Mouse (Mus musculus): Measurements from ENCODE around the gene Rsrp1. TPM values are rescaled to one million over a fixed set of nuclear protein-coding genes. Genes with fewer than 3 reads are reported as not detected.

The Rsrp1 gene
- polyA plus RNA-seq, 1 experiment from 2014 or later, result 327 TPM

DNA sequence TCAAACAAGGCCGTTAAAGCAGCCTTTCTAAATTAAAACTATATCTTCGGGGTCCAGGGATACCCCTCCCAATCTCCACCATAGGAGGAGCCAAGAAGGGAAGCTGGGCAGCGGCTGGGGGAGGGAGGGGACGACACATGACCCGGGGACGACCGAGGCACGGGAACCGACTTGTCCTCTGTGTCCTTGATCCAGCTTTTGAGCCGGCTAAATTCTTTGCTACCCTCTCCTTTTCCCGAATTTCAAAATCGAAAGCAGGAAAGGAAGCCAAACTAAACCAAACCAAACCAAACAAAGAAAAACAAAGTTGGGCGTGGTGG lies 507 bp upstream of the Rsrp1 start:
- Histone ChIP-seq H3K9me3 (no peaks in the 10 kb centered on the region), H3K27me3 (replicated peaks) (no peaks in the 10 kb centered on the region), H3K9ac (peak overlapping the region; percentile 84), H3K27ac (replicated peaks) (peak overlapping the region; percentile 97), H3K4me2 (peak overlapping the region; percentile 90), H3K4me1 (peaks cover 38% of the 10 kb centered on the region), H3K36me3 (peaks cover 37% of the 10 kb centered on the region), H3K4me3 (peak overlapping the region; percentile 100)
- WGBS, result 2% methylated on average over 13 of the region's 13 CpGs
- no peak; the same call in 1 of the 2 replicates for ATAC-seq (ENCODE audit: extremely low read depth, insufficient number of reproducible peaks, low FRiP score, low TSS enrichment)

DNA sequence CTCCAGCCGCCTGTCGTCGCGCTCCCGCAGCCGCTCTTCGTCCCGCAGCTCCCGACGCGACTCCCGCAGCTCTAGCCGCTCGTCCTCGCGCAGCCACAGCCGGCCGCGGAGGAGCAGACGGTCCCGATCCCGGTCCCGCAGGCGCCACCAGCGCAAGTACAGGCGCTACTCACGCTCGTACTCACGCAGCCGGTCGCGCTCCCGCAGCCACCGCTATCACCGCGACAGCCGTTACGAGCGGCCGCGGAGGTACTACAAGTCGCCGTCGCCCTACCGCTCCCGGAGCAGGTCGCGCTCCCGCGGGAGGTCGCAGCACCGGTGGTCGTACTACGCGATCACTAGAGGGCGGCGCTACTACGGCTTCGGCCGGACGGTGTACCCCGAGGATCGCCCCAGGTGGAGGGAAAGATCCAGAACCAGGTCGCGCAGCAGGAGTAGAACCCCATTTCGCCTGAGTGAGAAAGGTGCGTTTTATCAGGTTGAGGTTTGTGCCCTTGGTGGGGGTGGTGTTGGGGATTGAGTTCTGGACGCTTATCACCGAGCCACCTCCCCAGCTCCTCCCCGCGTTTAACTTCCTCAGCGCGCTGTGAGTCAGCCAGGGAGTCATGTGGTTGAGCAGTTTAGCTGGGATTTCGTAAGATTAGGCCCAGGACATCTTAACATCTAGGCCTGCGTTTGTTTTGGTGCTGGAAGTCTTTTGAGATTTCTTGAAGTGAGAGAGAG lies 788 bp downstream of the Rsrp1 start:
- under 1% methylated on average over 75 of the region's 75 CpGs for WGBS
- H3K9me3 ChIP-seq, result no peaks in the 10 kb centered on the region
- H3K4me1 ChIP-seq, result peaks cover 29% of the 10 kb centered on the region
- no peaks in the 10 kb centered on the region for H3K27me3 ChIP-seq (replicated peaks)
- peak overlapping the region; percentile 99 for H3K9ac ChIP-seq
- H3K4me2 ChIP-seq, result peak overlapping the region; percentile 90
- peaks cover 45% of the 10 kb centered on the region for H3K36me3 ChIP-seq
- ATAC-seq (ENCODE audit: extremely low read depth, insufficient number of reproducible peaks, low FRiP score, low TSS enrichment), result peak; percentile 39
- H3K27ac ChIP-seq (replicated peaks), result peak overlapping the region; percentile 97
- H3K4me3 ChIP-seq, result peak overlapping the region; percentile 100

DNA sequence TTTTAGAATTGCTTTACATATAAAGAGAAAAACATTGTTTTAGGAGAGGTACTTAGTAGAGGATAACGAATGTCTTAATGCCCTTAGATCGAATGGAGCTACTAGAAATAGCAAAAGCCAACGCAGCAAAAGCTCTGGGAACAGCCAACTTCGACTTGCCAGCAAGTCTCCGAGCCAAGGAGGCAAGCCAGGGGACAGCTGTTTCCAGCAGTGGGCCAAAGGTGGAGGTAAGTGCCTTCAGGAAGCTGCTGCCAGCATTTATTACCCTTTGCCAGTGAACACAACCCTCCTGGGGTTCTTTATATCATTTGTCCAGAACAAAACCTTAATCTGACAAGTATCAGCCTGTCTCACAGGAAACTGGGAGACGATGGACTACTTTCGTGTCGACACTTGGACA lies 1.8 kb downstream of the Rsrp1 start:
- no peaks in the 10 kb centered on the region for H3K9me3 ChIP-seq
- peaks cover 45% of the 10 kb centered on the region for H3K36me3 ChIP-seq
- WGBS, result 58% methylated on average over 8 of the region's 8 CpGs
- peaks cover 37% of the 10 kb centered on the region for H3K4me1 ChIP-seq
- H3K9ac ChIP-seq, result peak overlapping the region; percentile 99
- 0 out of 2 replicates have a peak overlapping the region, but pooled peaks have one; percentile 29 for H3K27ac ChIP-seq (replicated peaks)
- no peak for ATAC-seq (ENCODE audit: extremely low read depth, insufficient number of reproducible peaks, low FRiP score, low TSS enrichment)
- H3K4me2 ChIP-seq, result peak overlapping the region; percentile 90
- peak overlapping the region; percentile 100 for H3K4me3 ChIP-seq
- H3K27me3 ChIP-seq (replicated peaks), result no peaks in the 10 kb centered on the region

DNA sequence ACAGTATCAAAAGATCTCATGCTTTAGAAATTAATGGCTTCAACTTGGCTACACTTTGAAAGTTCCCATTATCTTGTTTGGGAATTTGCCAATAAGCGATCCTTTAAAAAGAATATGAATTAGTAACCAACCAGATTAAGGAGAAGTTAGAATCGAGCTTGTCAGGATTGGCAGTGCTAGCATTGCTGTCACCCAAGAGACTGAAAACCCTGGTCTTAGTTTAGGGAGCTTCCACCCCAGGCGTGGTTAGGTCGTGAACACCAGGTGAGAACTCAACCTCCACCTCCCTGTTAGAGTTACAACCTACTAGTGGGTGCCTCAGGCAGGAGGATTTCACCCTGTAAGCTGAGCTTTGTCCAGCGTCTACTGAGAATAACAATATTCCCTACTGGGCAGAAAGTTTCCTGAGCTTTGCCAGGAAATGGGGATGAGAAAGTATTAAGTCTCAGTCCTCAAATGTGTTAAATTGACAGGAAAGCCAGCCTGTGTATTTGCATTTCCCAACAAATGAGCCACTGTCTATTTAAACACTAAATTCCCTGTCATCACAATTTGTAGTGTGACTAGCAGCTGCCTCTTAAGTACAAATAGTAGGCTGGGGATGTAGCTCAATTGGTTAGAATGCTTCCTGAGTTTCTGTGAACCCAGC lies 4.5 kb downstream of the Rsrp1 start:
- Histone ChIP-seq H3K9ac (no peak overlapping the region), H3K36me3 (peaks cover 55% of the 10 kb centered on the region), H3K9me3 (no peaks in the 10 kb centered on the region), H3K4me1 (peaks cover 43% of the 10 kb centered on the region), H3K27me3 (replicated peaks) (no peaks in the 10 kb centered on the region), H3K4me2 (peak overlapping the region; percentile 30), H3K4me3 (peak overlapping the region; percentile 24), H3K27ac (replicated peaks) (0 out of 2 replicates have a peak overlapping the region, but pooled peaks have one; percentile 5)
- ATAC-seq (ENCODE audit: extremely low read depth, insufficient number of reproducible peaks, low FRiP score, low TSS enrichment), result no peak
- WGBS, result 68% methylated on average over 5 of the region's 5 CpGs

DNA sequence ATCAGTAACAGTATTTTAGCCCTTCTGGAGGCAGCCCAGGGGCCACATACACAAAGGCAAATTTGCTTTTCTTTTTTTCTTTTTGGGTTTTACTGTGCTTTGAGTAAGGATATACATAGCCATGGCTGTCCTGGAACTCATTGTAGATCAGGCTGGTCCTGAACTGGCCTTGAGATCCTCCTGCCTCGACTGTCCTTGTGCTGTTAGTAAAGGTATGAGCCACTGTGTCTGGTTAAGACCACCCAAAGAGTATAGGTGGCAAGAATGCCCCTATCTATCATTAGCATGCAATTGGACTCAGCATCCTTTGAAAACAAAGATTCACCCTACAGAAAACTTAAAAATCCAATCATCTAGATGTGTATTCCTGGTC lies 5.1 kb downstream of the Rsrp1 start:
- Histone ChIP-seq H3K4me1 (peaks cover 43% of the 10 kb centered on the region), H3K27me3 (replicated peaks) (no peaks in the 10 kb centered on the region), H3K27ac (replicated peaks) (0 out of 2 replicates have a peak overlapping the region, but pooled peaks have one; percentile 5), H3K36me3 (peaks cover 60% of the 10 kb centered on the region), H3K4me3 (peak overlapping the region; percentile 24), H3K9ac (no peak overlapping the region), H3K9me3 (no peaks in the 10 kb centered on the region), H3K4me2 (peak overlapping the region; percentile 30; the same call in 1 of the 2 replicates)
- no peak for ATAC-seq (ENCODE audit: extremely low read depth, insufficient number of reproducible peaks, low FRiP score, low TSS enrichment)
- WGBS, result 70% methylated on average over 1 of the region's 1 CpGs

DNA sequence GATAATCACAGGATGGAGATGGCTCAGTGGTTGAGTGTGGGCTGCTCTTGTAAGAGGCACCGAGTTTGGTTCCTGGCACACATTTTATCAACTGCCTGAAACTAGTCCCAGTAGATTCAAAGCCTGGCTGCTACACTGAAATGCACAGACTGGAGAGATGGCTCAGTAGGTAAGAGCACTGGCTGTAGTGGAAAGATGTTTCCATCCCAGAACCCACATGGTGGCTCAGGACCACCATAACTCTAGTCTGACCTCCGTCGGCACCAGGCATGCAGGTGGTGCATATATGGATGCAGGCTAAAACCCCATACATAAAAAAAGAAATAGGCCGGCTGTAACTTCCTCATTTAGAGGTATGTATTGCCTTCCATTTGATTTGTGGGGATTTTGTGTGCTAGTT lies 6.1 kb downstream of the Rsrp1 start:
- peak overlapping the region; percentile 87 for H3K4me2 ChIP-seq
- peaks cover 43% of the 10 kb centered on the region for H3K4me1 ChIP-seq
- H3K9ac ChIP-seq, result no peak overlapping the region
- H3K4me3 ChIP-seq, result peak overlapping the region; percentile 90
- no peak for ATAC-seq (ENCODE audit: extremely low read depth, insufficient number of reproducible peaks, low FRiP score, low TSS enrichment)
- 69% methylated on average over 4 of the region's 4 CpGs for WGBS
- no peaks in the 10 kb centered on the region for H3K27me3 ChIP-seq (replicated peaks)
- H3K36me3 ChIP-seq, result peaks cover 66% of the 10 kb centered on the region
- no peaks in the 10 kb centered on the region for H3K9me3 ChIP-seq
- peak overlapping the region; percentile 80; the same call in 1 of the 2 replicates for H3K27ac ChIP-seq (replicated peaks)

DNA sequence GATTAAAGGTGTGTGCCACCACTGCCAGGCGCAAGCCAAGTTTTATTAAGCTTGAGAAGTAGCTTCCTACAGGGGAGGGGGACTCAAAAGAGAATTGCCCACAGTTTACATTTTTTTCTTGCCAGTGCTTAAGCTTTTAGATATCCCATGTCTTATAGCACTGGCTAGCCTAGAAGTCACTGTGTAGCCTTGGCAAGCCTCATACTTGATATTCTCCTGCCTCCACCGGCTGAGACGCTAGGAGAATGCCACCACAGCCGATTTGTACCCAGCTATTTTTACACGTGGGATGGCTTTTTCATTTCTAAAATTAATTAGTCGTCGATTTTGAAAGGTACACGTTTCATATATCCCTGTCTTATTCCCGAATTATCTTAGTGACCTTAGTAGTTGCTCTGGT lies 6.8 kb downstream of the Rsrp1 start:
- Histone ChIP-seq H3K27ac (replicated peaks) (peak overlapping the region; percentile 80), H3K9ac (peak overlapping the region; percentile 70), H3K36me3 (peaks cover 67% of the 10 kb centered on the region), H3K9me3 (no peaks in the 10 kb centered on the region), H3K27me3 (replicated peaks) (no peaks in the 10 kb centered on the region), H3K4me3 (peak overlapping the region; percentile 90), H3K4me2 (peak overlapping the region; percentile 87), H3K4me1 (peaks cover 39% of the 10 kb centered on the region)
- 19% methylated on average over 9 of the region's 9 CpGs for WGBS
- no peak for ATAC-seq (ENCODE audit: extremely low read depth, insufficient number of reproducible peaks, low FRiP score, low TSS enrichment)

DNA sequence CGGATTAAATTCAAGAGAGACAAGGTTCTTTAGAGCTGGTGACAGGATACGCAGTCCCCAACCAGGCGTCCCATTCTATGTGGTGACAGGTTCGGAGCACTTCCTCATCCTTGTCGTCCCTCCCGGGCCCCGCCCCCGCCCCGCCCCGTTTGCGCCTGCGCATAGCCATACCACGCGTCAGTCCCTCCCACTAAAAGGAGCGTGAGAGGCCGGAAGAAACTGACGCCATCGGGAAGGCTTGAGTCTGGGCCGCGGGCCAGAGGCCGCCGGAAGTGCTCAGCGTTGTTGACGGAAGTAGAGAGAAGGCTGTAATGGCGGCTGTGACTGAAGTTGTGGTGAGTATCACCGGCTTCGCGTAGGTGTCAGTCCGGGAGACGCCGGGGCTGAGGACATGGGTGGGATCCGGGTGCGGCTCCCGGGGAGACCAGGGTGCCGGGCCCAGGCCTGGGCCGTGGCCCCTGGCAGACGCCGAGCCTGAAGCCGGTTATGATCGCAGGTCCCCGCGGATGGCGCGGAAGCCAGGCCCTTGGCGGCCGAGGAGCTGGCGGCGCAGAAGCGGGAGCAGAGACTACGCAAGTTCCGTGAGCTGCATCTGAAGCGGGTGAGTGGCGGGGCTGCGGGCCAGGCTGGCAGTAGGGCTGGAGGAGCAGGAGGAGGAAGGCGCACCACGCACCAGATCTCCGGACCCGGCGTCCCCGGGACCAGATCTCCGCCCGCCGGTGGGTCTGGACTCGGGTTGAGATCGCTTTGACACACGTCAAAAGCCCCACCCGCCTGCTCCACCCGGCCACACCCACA lies 7.5 kb downstream of the Rsrp1 start, which contains the start of gene Syf2:
TSS of gene Syf2 (plus strand) at position 215 of the 798 bp plus-strand sequence.
- H3K9ac ChIP-seq, result peak within 1 kb of the TSS; percentile 89
- H3K4me2 ChIP-seq, result peak within 1 kb of the TSS; percentile 87
- H3K36me3 ChIP-seq, result peaks cover 67% of the 10 kb centered on the region
- H3K27ac ChIP-seq (replicated peaks), result peak within 1 kb of the TSS; percentile 85
- H3K27me3 ChIP-seq (replicated peaks), result no peaks in the 10 kb centered on the region
- no peaks in the 10 kb centered on the region for H3K9me3 ChIP-seq
- ATAC-seq (ENCODE audit: extremely low read depth, insufficient number of reproducible peaks, low FRiP score, low TSS enrichment), result peak; percentile 92
- WGBS, result under 1% methylated on average over 68 of the region's 68 CpGs
- H3K4me3 ChIP-seq, result peak within 1 kb of the TSS; percentile 90
- peaks cover 32% of the 10 kb centered on the region for H3K4me1 ChIP-seq

DNA sequence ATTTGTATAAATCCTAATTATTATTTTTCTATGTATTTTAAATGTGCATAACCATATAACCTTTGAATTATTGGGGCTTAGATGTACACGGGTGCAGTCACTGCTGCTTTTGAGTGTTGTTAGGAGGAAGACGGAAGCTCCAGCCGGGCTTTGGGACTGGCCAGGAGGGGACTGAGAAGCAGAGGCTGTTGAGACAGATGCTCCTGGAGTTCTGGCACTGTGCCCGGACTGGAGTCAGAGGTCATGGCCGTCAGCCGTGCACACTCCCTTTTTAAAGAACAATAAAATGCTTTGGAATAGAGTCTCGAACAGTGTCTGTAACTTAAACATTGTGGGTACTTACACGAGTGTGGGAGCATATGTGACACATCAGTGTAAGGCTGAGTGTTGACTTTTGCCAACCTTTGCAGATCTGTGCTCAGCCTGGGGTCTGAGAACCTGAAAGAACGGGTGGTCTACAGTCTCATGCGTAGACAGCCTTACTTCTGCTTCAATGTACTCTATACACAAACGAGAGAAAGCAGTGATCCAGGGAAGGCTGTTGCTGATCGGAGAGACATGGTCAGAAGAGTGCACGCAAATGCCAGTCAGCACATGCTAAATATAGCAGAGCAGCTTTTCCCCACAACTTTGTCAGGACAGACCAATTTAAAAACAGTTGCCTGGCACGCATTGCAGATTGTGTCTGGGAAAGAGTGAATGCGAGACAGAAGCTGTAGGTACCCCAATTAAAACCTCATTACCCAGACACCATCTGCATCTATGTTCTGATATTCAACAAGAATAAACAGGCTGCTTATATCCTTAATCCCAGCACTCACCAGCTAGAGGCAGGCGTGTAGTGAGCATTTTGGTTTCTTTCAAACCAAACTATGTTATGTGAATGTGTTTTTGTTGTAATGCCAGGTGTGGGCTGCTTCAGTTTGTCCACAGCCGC lies 14.1 kb downstream of the Rsrp1 start:
- Histone ChIP-seq H3K4me1 (peaks cover 24% of the 10 kb centered on the region), H3K9ac (peak overlapping the region; percentile 66; the same call in 1 of the 2 replicates), H3K27me3 (replicated peaks) (peaks cover 20% of the 10 kb centered on the region), H3K27ac (replicated peaks) (peak overlapping the region; percentile 94), H3K4me3 (peak overlapping the region; percentile 18; the same call in 1 of the 2 replicates), H3K36me3 (peaks cover 51% of the 10 kb centered on the region), H3K4me2 (peak overlapping the region; percentile 54), H3K9me3 (no peaks in the 10 kb centered on the region)
- 31% methylated on average over 17 of the region's 17 CpGs for WGBS
- no peak for ATAC-seq (ENCODE audit: extremely low read depth, insufficient number of reproducible peaks, low FRiP score, low TSS enrichment)

DNA sequence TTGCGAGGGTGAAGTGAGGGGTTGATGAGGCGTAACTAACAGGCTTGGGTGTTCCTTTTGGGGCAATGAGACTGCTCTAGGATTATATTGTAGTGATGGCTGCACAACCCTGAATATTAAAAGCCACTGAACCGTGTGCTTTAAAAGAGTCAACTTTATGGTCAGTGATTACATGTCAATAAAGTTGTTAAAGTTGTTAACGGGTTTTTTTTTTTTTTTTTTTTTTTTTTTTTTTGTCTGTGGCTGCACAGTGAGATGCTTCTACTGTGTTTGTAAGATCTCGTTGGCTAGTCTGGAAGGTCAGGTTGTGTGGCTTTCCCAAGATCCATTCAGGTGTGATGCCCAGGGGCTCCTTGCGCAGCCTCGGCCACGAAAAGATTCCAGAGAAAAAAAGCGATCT lies 16.5 kb downstream of the Rsrp1 start:
- H3K4me3 ChIP-seq, result no peak overlapping the region
- 72% methylated on average over 9 of the region's 9 CpGs for WGBS
- ATAC-seq (ENCODE audit: extremely low read depth, insufficient number of reproducible peaks, low FRiP score, low TSS enrichment), result no peak

More for the DNA sequence above, 16.5 kb downstream of the Rsrp1 start:
- Histone ChIP-seq H3K9me3 (no peaks in the 10 kb centered on the region), H3K27ac (replicated peaks) (no peak overlapping the region), H3K9ac (peak overlapping the region; percentile 47; the same call in 1 of the 2 replicates), H3K36me3 (peaks cover 27% of the 10 kb centered on the region), H3K4me1 (peaks cover 24% of the 10 kb centered on the region), H3K27me3 (replicated peaks) (peaks cover 44% of the 10 kb centered on the region), H3K4me2 (peak overlapping the region; percentile 8)

Measured in heart, embryonic 13.5 days (tissue).